ENCODE assay signal across 7 mouse cellular contexts in genomic region chr9:74141864-74142263, GRCm38 (mm10). TPM values are rescaled to one million over a fixed set of nuclear protein-coding genes. Genes with fewer than 3 reads are reported as not detected.
DNase-seq lines count a peak whose midpoint lies in the region; ATAC-seq lines count a peak whose summit lies in the region.

No protein-coding gene starts in this region.

- peak; percentile 24 for DNase-seq in Muller cell, postnatal 12 days (ENCODE audit: inconsistent ontology term)
- DNase-seq in cerebellum, adult 9-10 months = peak; percentile 56
- DNase-seq in frontal cortex, postnatal 14 days (ENCODE audit: low spot score in 2 of 2) = peak; percentile 20 to 62
- DNase-seq in layer of hippocampus, adult 8-10 months (ENCODE audit: low spot score in 2 of 2) = peak; percentile 44 to 73
- peak; percentile 70 for DNase-seq in right cerebral cortex, postnatal 14 days

- peak; percentile 34 for ATAC-seq in CD4-positive, CD25-positive, alpha-beta regulatory T cell, adult 4 months
- ATAC-seq in megakaryocyte, adult 5-6 weeks (ENCODE audit: poor library complexity, severe bottlenecking) = peak; percentile 91

RNA-seq across cellular contexts. Expression of gene Wdr72, which starts 31.7 kb away (rescaled TPM):
- polyA plus RNA-seq in CD4-positive, CD25-positive, alpha-beta regulatory T cell, adult 4 months (2017; shearing (Covaris generic)) = not detected
- total RNA-seq in layer of hippocampus, adult 8-10 months (2022) = under 1 TPM in 1 of 4 experiments, not detected in 3; 0.06 TPM
- not detected in 2 replicates for total RNA-seq in megakaryocyte, adult 5-6 weeks (2015)
- not detected in 2 replicates for total RNA-seq in megakaryocyte, adult 5-6 weeks (2017)

Comparison
In these comparisons a context has a peak if more than half of its experiments do, and no peak if none do; other contexts are left out.
1. Peak in every context shown above with its lines: DNase-seq and ATAC-seq.